Mouse (Mus musculus): ENCODE measurements around the gene Uts2.

DNA sequence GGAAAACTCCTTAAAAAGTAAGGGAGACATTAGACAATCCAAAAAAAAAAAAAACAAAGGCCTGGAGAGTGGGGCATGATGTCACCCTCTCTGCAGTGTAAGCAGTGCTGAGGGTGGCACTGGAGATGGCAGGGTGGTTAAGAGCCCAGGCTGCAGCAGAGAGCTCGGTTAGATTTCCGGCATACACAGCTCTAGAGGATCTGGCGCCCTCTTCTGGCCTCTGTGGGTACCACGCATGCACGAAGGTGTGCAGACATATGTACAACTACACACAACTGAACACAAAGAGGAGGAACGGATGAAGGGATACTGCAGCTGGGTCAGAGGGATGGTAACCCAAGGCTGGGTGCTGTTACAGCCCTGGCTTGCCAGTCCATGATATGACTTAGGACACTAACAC is 10.0 kb downstream of the Uts2 start:
- TF ChIP-seq CTCF (IDR thresholded peaks at IDR 0.05; ENCODE audit: low read depth) = peak; percentile 70
- TF ChIP-seq EP300 (IDR thresholded peaks at IDR 0.05; ENCODE audit: low read depth) = no peak

Data from liver, postnatal 0 days (tissue).